Mouse (Mus musculus) bone marrow macrophage, adult 2 months (primary cell): ENCODE data around the gene Mblac2.

Experiments
- CTCF ChIP-seq: IDR thresholded peaks from 2 replicates; pipeline ENCODE4 v1.5.1; 2012; ENCODE audit warnings: low read depth, mild to moderate bottlenecking, low read length, moderate library complexity
- POLR2A ChIP-seq: IDR thresholded peaks from 2 replicates; pipeline ENCODE4 v1.6.1; 2012; ENCODE audit warnings: mild to moderate bottlenecking, low read depth, low read length, borderline replicate concordance

GRCm38 (mm10) chr13:81730362-81730761 lies 19.2 kb downstream of the Mblac2 start:
- TF ChIP-seq CTCF, result no peak
- no peak for TF ChIP-seq POLR2A
